Mouse (Mus musculus): Measurements from ENCODE around the gene Vmn1r41. TPM values are rescaled to one million over a fixed set of nuclear protein-coding genes. Genes with fewer than 3 reads are reported as not detected.

Gene Vmn1r41
- polyA plus RNA-seq (2016; fragmentation: Nextera tagmentation; extraction: Ambion mirVana), result not detected in 2 replicates

DNA sequence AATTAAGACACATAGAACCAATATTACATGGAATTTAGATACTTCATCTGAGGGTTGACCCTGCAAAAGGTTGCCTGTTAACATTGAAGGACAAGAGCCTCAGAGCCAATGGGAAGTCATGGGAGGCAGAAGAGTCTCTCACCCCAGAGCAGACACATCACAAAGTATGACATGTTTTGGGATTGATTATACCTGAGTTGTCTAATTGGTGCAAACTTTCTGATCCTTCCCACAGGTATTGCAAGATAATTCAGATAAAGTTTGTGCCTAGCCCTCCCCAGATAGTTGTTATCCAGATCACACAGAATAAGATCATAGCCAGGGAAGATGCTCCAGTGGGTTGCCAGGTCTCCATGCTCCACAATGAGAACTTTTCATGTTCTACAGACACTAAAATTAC is at the start of gene Vmn1r41:
Gene Vmn1r41, plus strand, starts transcription at position 301 of the 400 bp plus-strand sequence.
- Histone ChIP-seq H3K9me3 (peaks cover 6% of the 10 kb centered on the region; the same call in 1 of the 2 replicates), H3K36me3 (no peaks in the 10 kb centered on the region), H3K27me3 (ENCODE audit: insufficient read depth, poor library complexity, severe bottlenecking) (no peaks in the 10 kb centered on the region), H3K27ac (no peak within 1 kb of the TSS), H3K4me3 (no peak within 1 kb of the TSS), H3K4me1 (replicated peaks) (no peaks in the 10 kb centered on the region)
- no peak for DNase-seq (ENCODE audit: low spot score)

DNA sequence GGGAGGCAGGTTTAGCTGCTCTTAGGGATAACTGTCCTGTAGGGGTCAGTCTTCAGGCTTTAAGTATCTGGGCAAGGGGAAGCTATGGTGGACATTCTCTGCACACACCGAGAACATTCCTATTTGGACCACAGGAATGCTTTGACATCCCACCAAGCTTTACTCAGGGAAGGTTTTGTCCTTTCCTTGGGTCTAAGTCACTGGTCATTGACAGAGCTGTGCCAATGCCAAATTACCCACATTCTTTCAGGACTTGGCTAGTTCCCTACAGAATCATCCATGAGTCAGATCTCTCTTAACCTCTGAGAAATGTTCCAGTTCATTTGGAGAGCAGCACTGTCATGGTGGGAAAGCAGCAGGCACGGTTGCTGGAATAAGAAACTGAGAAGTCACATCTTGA is 33.9 kb upstream of the Vmn1r41 start:
- H3K27me3 ChIP-seq (ENCODE audit: insufficient read depth, poor library complexity, severe bottlenecking), result no peaks in the 10 kb centered on the region
- no peaks in the 10 kb centered on the region for H3K36me3 ChIP-seq
- H3K27ac ChIP-seq, result no peak overlapping the region
- H3K4me3 ChIP-seq, result no peak overlapping the region
- no peaks in the 10 kb centered on the region for H3K9me3 ChIP-seq
- no peaks in the 10 kb centered on the region for H3K4me1 ChIP-seq (replicated peaks)
- WGBS, result 74% methylated on average over 2 of the region's 2 CpGs
- DNase-seq (ENCODE audit: low spot score), result no peak

DNA sequence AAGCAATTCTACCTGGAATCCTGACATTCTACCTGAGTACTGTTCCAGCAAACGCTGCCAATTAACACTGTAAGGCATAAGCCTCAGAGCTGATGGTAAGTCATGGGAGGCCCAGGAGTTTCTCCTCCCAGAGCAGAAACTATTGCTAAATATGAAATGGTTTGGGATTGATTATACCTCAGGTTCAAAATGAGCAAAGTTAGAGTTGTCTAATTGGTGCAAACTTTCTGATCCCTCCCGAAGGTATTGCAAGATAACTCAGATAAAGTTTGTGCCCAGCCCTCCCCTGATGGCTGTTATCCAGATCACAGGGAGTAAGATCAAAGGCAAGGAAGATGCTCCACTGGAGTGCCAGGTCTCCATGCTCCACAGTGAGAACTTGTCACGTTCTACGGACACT is 33.3 kb upstream of the Vmn1r41 start, which contains the start of gene Vmn1r40:
Gene Vmn1r40, plus strand, starts transcription at position 301 of the 400 bp plus-strand sequence.
- Histone ChIP-seq H3K9me3 (no peaks in the 10 kb centered on the region), H3K36me3 (no peaks in the 10 kb centered on the region), H3K27ac (no peak within 1 kb of the TSS), H3K4me1 (replicated peaks) (no peaks in the 10 kb centered on the region), H3K4me3 (no peak within 1 kb of the TSS), H3K27me3 (ENCODE audit: insufficient read depth, poor library complexity, severe bottlenecking) (no peaks in the 10 kb centered on the region)
- DNase-seq (ENCODE audit: low spot score), result no peak
- 84% methylated on average over 4 of the region's 4 CpGs for WGBS

DNA sequence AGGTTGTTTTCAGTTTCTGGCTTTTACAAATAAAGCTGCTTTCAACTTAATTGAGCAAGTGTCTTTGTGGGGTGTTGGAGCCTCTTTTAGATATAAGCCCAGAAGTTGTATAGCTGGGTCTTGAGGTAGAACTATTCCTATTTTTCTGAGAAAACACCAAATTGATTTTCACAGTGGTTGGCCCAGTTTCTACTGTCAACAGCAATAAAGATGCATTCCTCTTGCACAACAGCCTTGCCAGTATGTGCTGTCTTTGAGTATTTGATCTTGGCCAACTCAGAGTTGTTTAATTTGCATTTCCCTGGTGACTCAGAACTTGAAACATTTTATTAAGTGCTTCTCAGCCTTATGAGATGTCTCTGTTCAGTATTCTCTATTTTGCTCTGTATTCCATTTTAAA is 22.5 kb upstream of the Vmn1r41 start:
- Histone ChIP-seq H3K27ac (no peak overlapping the region), H3K4me1 (replicated peaks) (no peaks in the 10 kb centered on the region), H3K36me3 (no peaks in the 10 kb centered on the region), H3K27me3 (ENCODE audit: insufficient read depth, poor library complexity, severe bottlenecking) (no peaks in the 10 kb centered on the region), H3K4me3 (no peak overlapping the region), H3K9me3 (0 out of 2 replicates have a peak, but pooled peaks cover 6% of the 10 kb centered on the region)
- DNase-seq (ENCODE audit: low spot score), result no peak

DNA sequence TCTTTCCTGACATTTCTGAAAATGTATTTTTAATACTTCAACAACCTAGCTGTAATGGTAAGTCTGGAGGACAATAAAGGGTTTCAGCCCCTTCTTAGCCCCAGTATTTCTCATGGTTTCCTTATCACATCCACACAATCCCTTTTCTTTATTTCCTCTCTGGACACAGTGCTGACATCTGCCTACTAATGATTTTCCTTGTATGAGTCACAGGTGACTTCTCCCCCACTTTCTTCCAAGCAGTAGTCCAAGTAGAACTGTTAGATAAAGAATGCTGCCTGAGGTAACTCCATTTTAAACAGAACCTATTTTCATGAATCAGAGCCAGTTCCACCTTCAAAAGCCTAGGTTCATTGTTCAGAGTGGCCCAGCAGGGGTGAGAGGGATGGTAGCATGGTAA is 2.2 kb downstream of the Vmn1r41 start:
- no peaks in the 10 kb centered on the region for H3K27me3 ChIP-seq (ENCODE audit: insufficient read depth, poor library complexity, severe bottlenecking)
- no peak overlapping the region for H3K27ac ChIP-seq
- H3K4me3 ChIP-seq, result no peak overlapping the region
- H3K9me3 ChIP-seq, result peaks cover 6% of the 10 kb centered on the region; the same call in 1 of the 2 replicates
- H3K36me3 ChIP-seq, result no peaks in the 10 kb centered on the region
- no peaks in the 10 kb centered on the region for H3K4me1 ChIP-seq (replicated peaks)
- DNase-seq (ENCODE audit: low spot score), result no peak

DNA sequence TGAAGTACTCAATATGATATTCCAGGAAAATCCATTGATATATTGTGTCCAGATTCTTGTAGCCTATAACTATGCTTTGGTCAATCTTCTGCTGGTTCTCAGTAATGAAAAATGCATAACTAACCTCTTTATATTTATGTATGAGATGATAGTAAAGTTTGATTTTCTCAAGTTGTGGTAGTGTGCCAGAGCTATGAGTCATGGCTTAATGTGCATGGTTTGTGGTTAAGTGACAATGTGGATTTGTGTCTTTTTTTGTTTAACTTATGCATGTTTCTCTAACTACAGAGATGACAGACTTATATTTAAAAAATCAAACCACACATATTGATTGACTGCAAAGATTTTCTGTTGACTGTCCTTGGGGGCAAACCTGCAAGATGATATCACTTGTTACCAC is 49.7 kb downstream of the Vmn1r41 start:
- Histone ChIP-seq H3K4me1 (replicated peaks) (no peaks in the 10 kb centered on the region), H3K9me3 (peaks cover 7% of the 10 kb centered on the region; the same call in 1 of the 2 replicates), H3K4me3 (no peak overlapping the region), H3K36me3 (no peaks in the 10 kb centered on the region), H3K27ac (no peak overlapping the region), H3K27me3 (ENCODE audit: insufficient read depth, poor library complexity, severe bottlenecking) (no peaks in the 10 kb centered on the region)
- DNase-seq (ENCODE audit: low spot score), result no peak

Other genes with a start within 250 kb of the Vmn1r41 start
- gene Chchd6, start 145.1 kb upstream of the Vmn1r41 start, polyA plus RNA-seq (2016; fragmentation: Nextera tagmentation; extraction: Ambion mirVana), result 89.0 and 103 TPM in 2 replicates
- 9.9 and 12.0 TPM in 2 replicates for gene Txnrd3, start 96.8 kb upstream of the Vmn1r41 start, polyA plus RNA-seq (2016; fragmentation: Nextera tagmentation; extraction: Ambion mirVana)
- not detected in 2 replicates for gene Vmn1r40, start 33.2 kb upstream of the Vmn1r41 start, polyA plus RNA-seq (2016; fragmentation: Nextera tagmentation; extraction: Ambion mirVana)
- not detected in 2 replicates for gene Vmn1r42, start 135.6 kb downstream of the Vmn1r41 start, polyA plus RNA-seq (2016; fragmentation: Nextera tagmentation; extraction: Ambion mirVana)
- not detected in 2 replicates for gene Vmn1r43, start 135.6 kb downstream of the Vmn1r41 start, polyA plus RNA-seq (2016; fragmentation: Nextera tagmentation; extraction: Ambion mirVana)
- gene Vmn1r44, start 142.9 kb downstream of the Vmn1r41 start, polyA plus RNA-seq (2016; fragmentation: Nextera tagmentation; extraction: Ambion mirVana), result not detected in 2 replicates
- gene Vmn1r45, start 199.8 kb downstream of the Vmn1r41 start, polyA plus RNA-seq (2016; fragmentation: Nextera tagmentation; extraction: Ambion mirVana), result not detected in 2 replicates
- not detected in 2 replicates for gene Vmn1r46, start 228.5 kb downstream of the Vmn1r41 start, polyA plus RNA-seq (2016; fragmentation: Nextera tagmentation; extraction: Ambion mirVana)